Mouse (Mus musculus) neural tube, embryonic 11.5 days (tissue): ENCODE results near the gene Slc25a27. TPM values are rescaled to one million over a fixed set of nuclear protein-coding genes. Genes with fewer than 3 reads are reported as not detected.

ENCODE experiments used
- ATAC-seq: fragments of 200-750 bp; cut with Nextera tagmentation; 2 replicates; pipeline ENCODE4 v1.8.0; 2017; ENCODE audit warnings: moderate number of reproducible peaks, mild to moderate bottlenecking, moderate TSS enrichment, moderate library complexity; ENCODE audit not compliant: insufficient read depth, low FRiP score, low TSS enrichment
- DNase-seq: peaks from one replicate; pipeline ENCODE4 v3.0.0-alpha.2; 2015; ENCODE audit warnings: low spot score
- H3K27ac ChIP-seq: fragments of 300-500 bp; sonication (generic); 2 replicates; pipeline ENCODE4 v1.5.1; 2014; ENCODE audit warnings: low read depth, mild to moderate bottlenecking, low read length
- H3K27me3 ChIP-seq: fragments of 300-500 bp; sonication (generic); 2 replicates; pipeline ENCODE4 v1.6.1; 2014; ENCODE audit warnings: mild to moderate bottlenecking, low read length, mixed read lengths; ENCODE audit not compliant: control insufficient read depth, insufficient read depth
- H3K36me3 ChIP-seq: fragments of 300-500 bp; sonication (generic); 2 replicates; pipeline ENCODE4 v1.6.1; 2014; ENCODE audit warnings: mild to moderate bottlenecking, low read length, moderate library complexity, mixed read lengths; ENCODE audit not compliant: control insufficient read depth, insufficient read depth
- H3K4me1 ChIP-seq: fragments of 300-500 bp; sonication (generic); 2 replicates; pipeline ENCODE4 v1.6.1; 2014; ENCODE audit warnings: low read length, mixed read lengths; ENCODE audit not compliant: control insufficient read depth, insufficient read depth
- H3K4me2 ChIP-seq: fragments of 300-500 bp; sonication (generic); 2 replicates; pipeline ENCODE4 v1.6.1; 2014; ENCODE audit warnings: low read depth, mild to moderate bottlenecking, moderate library complexity
- H3K4me3 ChIP-seq: fragments of 300-500 bp; sonication (generic); 2 replicates; pipeline ENCODE4 v1.5.1; 2014; ENCODE audit warnings: low read depth, low read length
- H3K9ac ChIP-seq: fragments of 300-500 bp; sonication (generic); 2 replicates; pipeline ENCODE4 v1.6.1; 2014; ENCODE audit warnings: mild to moderate bottlenecking, low read length
- H3K9me3 ChIP-seq: fragments of 300-500 bp; sonication (generic); 2 replicates; pipeline ENCODE4 v1.6.1; 2016; ENCODE audit warnings: low read length; ENCODE audit not compliant: control insufficient read depth
- WGBS: fragments of 180-500 bp; shearing (Covaris S2); extraction: QIAGEN DNeasy Blood & Tissue Kit; methylation state at CpG from one replicate; pipeline ENCODE4 v1.1.7; 2014; 5-methylcytosine and 5-hydroxymethylcytosine counted together
- polyA plus RNA-seq: library from polyadenylated mRNA; unstranded; fragments of >200 nt; fragmentation: Nextera tagmentation; extraction: Ambion mirVana; gene quantifications from 2 replicates; pipeline ENCODE4 v1.2.1, GENCODE M21; 2014

Gene Slc25a27
- 29.5 and 31.0 TPM in 2 replicates for polyA plus RNA-seq

DNA sequence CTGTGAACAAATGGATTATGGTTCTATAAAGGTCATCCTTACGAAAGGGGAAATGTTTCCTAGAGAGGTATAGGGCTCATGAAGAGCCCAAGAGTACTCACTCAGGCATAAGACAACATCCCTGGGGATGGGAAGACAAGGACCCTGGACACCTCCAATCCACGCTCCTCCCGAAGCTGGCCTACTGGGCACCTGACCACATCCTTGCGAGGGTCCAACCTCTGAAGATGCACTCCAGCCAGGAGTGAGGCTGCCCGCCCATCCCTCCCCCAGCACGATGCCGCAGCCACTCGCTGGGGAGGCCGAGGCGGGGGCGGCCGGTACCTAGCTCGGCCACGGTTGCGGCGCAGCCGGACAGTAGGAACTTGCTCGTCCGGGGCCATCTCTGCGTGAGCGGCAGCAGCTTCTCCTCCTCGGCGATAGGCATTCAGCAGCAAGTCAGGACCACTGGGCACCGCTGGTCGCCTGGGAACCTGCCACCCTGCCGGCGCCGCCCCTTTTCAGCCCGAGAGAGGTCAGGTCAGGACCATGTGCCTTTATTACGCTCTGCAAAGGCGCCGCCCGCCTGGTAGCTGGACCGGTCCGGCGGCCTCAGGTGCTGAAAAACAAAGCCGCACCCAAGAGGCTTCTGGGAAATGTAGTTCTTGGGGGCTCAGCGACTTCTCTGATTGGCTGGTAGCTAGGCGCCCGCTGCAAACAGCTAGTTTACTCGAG lies at the start of gene Slc25a27:
TSS of gene Slc25a27 (minus strand) at position 639 of the 714 bp plus-strand sequence.
- H3K27me3 ChIP-seq, result no peaks in the 10 kb centered on the region
- H3K36me3 ChIP-seq, result no peaks in the 10 kb centered on the region
- H3K4me3 ChIP-seq, result peak within 1 kb of the TSS; percentile 66
- peak within 1 kb of the TSS; percentile 65 for H3K4me2 ChIP-seq
- DNase-seq (peak; percentile 88), ATAC-seq (peak; percentile 96)
- H3K4me1 ChIP-seq, result peaks cover 4% of the 10 kb centered on the region; the same call in 1 of the 2 replicates
- H3K27ac ChIP-seq, result no peak within 1 kb of the TSS; the same call in 1 of the 2 replicates
- under 1% methylated on average over 40 of the region's 41 CpGs for WGBS
- no peaks in the 10 kb centered on the region for H3K9me3 ChIP-seq
- peak within 1 kb of the TSS; percentile 91 for H3K9ac ChIP-seq

DNA sequence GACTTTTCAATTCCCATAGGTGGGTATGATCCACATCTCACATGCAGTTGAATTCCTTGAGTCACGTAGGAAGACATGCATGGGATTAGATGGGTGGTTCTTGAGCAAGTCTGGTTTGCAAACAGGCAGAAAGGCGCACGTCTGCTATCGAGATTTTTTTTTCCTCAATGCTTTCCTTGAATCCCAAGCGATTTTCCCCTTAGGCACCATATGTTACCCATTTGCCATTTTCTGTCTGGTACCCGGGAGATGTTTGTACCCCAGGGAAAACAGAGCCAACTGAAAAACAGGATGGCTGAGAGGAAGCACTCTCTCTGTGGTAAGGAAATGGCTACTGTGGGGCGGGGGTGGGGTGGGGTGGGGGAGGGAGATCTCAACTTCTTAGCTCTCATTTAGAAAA lies 49.6 kb upstream of the Slc25a27 start:
- H3K4me2 ChIP-seq, result no peak overlapping the region
- H3K27ac ChIP-seq, result no peak overlapping the region
- no peaks in the 10 kb centered on the region for H3K27me3 ChIP-seq
- H3K4me1 ChIP-seq, result no peaks in the 10 kb centered on the region
- no peak for ATAC-seq
- H3K4me3 ChIP-seq, result no peak overlapping the region
- no peak for DNase-seq
- 73% methylated on average over 7 of the region's 7 CpGs for WGBS
- H3K9ac ChIP-seq, result no peak overlapping the region
- H3K9me3 ChIP-seq, result no peaks in the 10 kb centered on the region
- no peaks in the 10 kb centered on the region for H3K36me3 ChIP-seq

DNA sequence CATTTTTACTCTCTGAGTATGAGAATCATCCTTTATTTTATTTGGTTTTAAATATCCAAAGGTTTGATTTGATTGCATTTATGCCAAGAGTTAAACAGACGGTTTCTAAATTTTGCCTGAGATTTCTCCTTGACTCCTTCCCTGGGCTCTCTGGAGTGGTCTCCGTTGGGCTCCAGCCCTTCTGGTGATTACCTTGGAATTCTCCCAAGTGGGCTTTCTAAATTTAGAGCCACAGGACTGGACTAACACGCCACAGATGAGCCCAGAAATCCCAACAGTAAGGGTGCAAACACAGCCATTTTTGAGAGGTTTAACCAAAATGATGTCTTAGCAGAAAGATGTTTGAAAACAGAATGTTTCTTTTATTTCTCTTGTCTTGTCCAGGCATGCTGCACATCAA lies 47.2 kb upstream of the Slc25a27 start:
- Histone ChIP-seq H3K27ac (no peak overlapping the region), H3K4me2 (no peak overlapping the region), H3K36me3 (no peaks in the 10 kb centered on the region), H3K27me3 (no peaks in the 10 kb centered on the region), H3K4me1 (no peaks in the 10 kb centered on the region), H3K4me3 (no peak overlapping the region), H3K9ac (no peak overlapping the region), H3K9me3 (no peaks in the 10 kb centered on the region)
- DNase-seq, result no peak
- whole genome bisulfite sequencing, result 86% methylated on average over 3 of the region's 3 CpGs
- no peak for ATAC-seq

DNA sequence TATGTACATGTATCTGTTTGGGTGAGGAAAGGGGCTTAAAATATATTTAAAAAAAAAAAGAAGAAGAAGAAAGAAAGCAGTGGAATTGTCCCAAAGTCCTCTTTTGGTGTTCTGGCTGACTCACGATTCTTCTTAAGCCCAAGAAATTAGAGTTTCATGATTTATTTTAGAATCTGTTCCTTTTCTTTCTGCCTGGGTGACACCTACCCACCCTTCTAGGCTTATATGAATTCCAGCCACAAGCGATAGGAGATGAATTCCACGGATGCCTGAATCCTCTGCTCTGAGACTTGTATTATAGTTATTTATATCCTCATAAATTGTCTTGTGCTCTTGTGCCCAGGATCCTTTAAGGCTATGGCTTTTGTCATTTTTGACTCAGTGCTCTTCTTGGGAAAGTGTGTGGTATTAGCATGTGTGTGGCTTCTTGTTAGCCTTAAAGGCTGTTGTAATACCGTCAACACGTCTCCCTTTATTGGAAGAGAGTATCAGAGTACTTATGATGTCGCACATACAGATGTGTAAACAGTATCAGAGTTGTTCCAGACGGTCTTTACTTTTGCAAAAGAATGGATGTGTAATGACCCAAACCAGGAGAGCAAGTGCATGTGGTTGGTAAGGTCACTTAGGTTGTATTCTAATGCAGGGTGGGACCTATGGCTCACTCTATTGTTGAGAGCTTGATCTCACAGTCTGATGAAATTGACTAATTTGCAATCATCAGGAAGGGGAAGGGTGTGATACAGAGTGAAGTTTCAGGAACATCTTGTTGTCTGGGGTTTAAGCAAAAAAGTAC lies 44.7 kb upstream of the Slc25a27 start:
- H3K27ac ChIP-seq, result no peak overlapping the region
- no peak overlapping the region for H3K4me2 ChIP-seq
- no peak overlapping the region for H3K4me3 ChIP-seq
- no peaks in the 10 kb centered on the region for H3K9me3 ChIP-seq
- H3K27me3 ChIP-seq, result no peaks in the 10 kb centered on the region
- no peak for ATAC-seq
- H3K36me3 ChIP-seq, result no peaks in the 10 kb centered on the region
- no peak for DNase-seq
- 84% methylated on average over 7 of the region's 7 CpGs for WGBS
- H3K4me1 ChIP-seq, result no peaks in the 10 kb centered on the region
- H3K9ac ChIP-seq, result no peak overlapping the region

DNA sequence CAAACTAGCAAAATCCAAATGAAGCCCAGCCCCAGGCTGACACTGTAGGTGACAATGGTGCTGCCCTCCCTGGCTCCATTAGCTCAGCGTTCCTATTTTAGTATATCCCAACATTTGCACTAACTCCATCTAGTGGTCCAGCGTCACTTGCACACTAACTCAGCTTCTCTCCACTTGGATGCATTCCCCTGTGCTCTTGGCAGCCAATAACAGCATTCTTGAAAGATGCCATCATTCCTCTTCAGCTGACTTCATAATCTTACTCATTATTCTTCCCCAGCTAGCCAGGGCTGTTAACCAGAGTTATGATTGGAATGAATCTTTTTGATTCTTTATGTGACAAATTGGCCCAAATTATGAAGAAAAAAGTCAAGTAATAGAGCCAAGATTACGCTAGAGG lies 40.2 kb upstream of the Slc25a27 start:
- Histone ChIP-seq H3K9ac (no peak overlapping the region), H3K27me3 (no peaks in the 10 kb centered on the region), H3K4me1 (no peaks in the 10 kb centered on the region), H3K4me3 (no peak overlapping the region), H3K9me3 (no peaks in the 10 kb centered on the region), H3K27ac (no peak overlapping the region), H3K36me3 (no peaks in the 10 kb centered on the region), H3K4me2 (no peak overlapping the region)
- ATAC-seq, result no peak
- no peak for DNase-seq
- WGBS, result 88% methylated on average over 3 of the region's 3 CpGs

DNA sequence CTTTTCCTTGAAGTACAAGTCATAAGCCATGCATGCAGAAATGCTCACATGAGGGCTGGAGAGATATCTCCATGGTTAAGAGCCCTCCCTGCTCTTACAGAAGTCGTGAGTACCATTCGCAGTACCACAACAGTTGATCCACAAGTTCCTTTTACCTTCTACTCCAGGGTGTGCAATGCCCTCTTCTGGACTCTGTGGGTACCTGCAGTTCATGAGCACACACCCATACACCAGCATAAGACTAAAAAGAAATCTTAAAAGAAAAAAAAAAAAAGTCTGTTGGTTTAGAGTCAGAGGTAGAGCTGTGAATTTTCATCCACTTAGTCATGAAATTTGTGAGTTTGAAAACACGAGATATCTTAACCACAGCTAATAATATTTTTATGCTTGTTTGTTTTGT lies 39.7 kb upstream of the Slc25a27 start:
- H3K4me3 ChIP-seq, result no peak overlapping the region
- WGBS, result 91% methylated on average over 3 of the region's 3 CpGs
- ATAC-seq (no peak), DNase-seq (no peak)
- H3K9ac ChIP-seq, result no peak overlapping the region
- H3K27ac ChIP-seq, result no peak overlapping the region
- no peak overlapping the region for H3K4me2 ChIP-seq
- no peaks in the 10 kb centered on the region for H3K36me3 ChIP-seq
- no peaks in the 10 kb centered on the region for H3K4me1 ChIP-seq
- H3K9me3 ChIP-seq, result no peaks in the 10 kb centered on the region
- no peaks in the 10 kb centered on the region for H3K27me3 ChIP-seq

DNA sequence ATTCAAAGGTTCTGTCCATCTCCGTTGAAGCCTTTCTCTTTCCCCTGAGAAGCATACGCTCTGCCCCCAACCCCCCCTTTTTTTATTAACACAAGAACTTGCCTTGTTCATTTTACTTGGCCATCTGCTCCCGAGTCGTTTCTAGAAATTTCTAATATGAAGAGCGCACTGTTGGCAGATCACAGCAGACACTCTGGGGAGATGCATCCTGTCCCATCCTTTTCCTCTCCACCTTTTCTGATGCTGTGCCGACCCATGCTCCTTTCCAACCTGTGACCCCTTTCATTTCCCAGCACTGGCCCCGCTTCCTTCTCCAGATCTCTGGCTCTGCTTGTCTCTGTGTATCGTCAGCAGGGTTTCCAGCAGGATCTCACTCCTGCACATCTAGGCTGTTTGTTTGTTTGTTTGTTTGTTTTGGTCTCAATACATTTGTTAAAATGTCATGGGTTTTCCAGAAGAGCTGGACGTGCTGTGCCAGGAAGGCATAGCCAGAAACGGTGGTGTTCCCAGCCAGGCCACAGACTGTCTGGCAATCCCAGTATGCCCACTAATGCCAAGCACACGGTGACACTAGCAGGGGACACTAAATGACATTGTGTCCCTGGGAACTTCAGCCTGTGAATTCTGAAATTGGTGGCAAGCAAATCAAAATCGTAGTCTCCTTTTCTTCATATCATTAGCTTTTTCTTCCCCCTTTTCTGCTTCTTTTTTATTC lies 37.4 kb upstream of the Slc25a27 start:
- WGBS, result 92% methylated on average over 12 of the region's 12 CpGs
- no peaks in the 10 kb centered on the region for H3K9me3 ChIP-seq
- H3K27me3 ChIP-seq, result no peaks in the 10 kb centered on the region
- no peak overlapping the region for H3K9ac ChIP-seq
- H3K27ac ChIP-seq, result no peak overlapping the region
- DNase-seq (no peak), ATAC-seq (no peak)
- no peaks in the 10 kb centered on the region for H3K36me3 ChIP-seq
- H3K4me3 ChIP-seq, result no peak overlapping the region
- H3K4me2 ChIP-seq, result no peak overlapping the region
- H3K4me1 ChIP-seq, result no peaks in the 10 kb centered on the region

DNA sequence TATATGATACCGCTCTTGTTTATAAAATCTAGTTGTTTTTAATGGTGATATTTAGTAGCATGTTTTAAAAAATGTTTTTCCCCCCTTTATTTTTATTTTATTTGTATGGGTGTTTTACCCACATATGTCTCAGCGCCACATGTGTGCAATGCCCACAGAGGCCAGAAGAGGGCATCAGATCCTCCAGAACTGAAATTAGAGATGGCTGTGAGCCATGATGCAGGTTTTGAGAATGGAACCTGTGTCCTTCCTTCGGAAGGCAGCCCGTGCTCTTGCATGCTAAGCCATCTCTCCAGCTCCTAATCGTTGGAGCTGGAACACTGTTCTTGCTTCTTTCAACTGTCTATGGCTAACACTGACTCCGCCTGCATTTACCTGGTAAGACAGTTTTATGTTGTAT lies 34.0 kb upstream of the Slc25a27 start:
- no peak overlapping the region for H3K9ac ChIP-seq
- H3K9me3 ChIP-seq, result no peaks in the 10 kb centered on the region
- WGBS, result 71% methylated on average over 6 of the region's 6 CpGs
- H3K36me3 ChIP-seq, result no peaks in the 10 kb centered on the region
- H3K27me3 ChIP-seq, result no peaks in the 10 kb centered on the region
- no peak overlapping the region for H3K4me2 ChIP-seq
- H3K4me1 ChIP-seq, result no peaks in the 10 kb centered on the region
- ATAC-seq, result no peak
- DNase-seq, result peak; percentile 63
- H3K27ac ChIP-seq, result no peak overlapping the region
- H3K4me3 ChIP-seq, result no peak overlapping the region
